Mouse (Mus musculus) spleen, adult 2 months (tissue): ENCODE data around the gene Ftl1. TPM values are rescaled to one million over a fixed set of nuclear protein-coding genes. Genes with fewer than 3 reads are reported as not detected.
"Not testable (repeated sequence)": the region's sequence is repeated elsewhere in the genome, so short reads cannot be mapped to it uniquely, and the experiment has no call there.

ENCODE experiments used
- DNase-seq, 2 experiments: peaks; one replicate each; pipeline versions ENCODE4 v3.0.0 to v3.0.0-alpha.2; 2012 to 2021; ENCODE audit warnings: low spot score in 2 of 2, low read depth in 1 of 2
- H3K27ac ChIP-seq: fragments of 200-500 bp; 2 replicates; pipeline ENCODE4 v1.5.1; 2012; ENCODE audit warnings: low read length, inconsistent platforms; ENCODE audit not compliant: insufficient read depth
- H3K27me3 ChIP-seq: fragments of 200-500 bp; 2 replicates; pipeline ENCODE4 v1.6.1; 2012; ENCODE audit warnings: mild to moderate bottlenecking, moderate library complexity, low read length, inconsistent platforms; ENCODE audit not compliant: control insufficient read depth, insufficient read depth
- H3K36me3 ChIP-seq: fragments of 200-500 bp; 2 replicates; pipeline ENCODE4 v1.6.1; 2012; ENCODE audit warnings: mild to moderate bottlenecking, low read length, inconsistent platforms; ENCODE audit not compliant: control insufficient read depth, insufficient read depth
- H3K4me1 ChIP-seq: fragments of 200-500 bp; 2 replicates; pipeline ENCODE4 v1.6.1; 2011; ENCODE audit warnings: inconsistent platforms; ENCODE audit not compliant: control insufficient read depth, insufficient read depth, insufficient read length
- H3K4me3 ChIP-seq: fragments of 200-500 bp; 2 replicates; pipeline ENCODE4 v1.5.1; 2011; ENCODE audit warnings: mild to moderate bottlenecking, inconsistent platforms; ENCODE audit not compliant: insufficient read depth, insufficient read length; ENCODE audit errors: extremely low read depth
- CTCF ChIP-seq: fragments of 200-500 bp; IDR thresholded peaks from 2 replicates; pipeline ENCODE4 v1.5.1; 2011; ENCODE audit warnings: mild to moderate bottlenecking, inconsistent platforms; ENCODE audit not compliant: insufficient read depth, insufficient read length, insufficient replicate concordance; ENCODE audit errors: extremely low read depth
- POLR2A ChIP-seq: fragments of 200-500 bp; IDR thresholded peaks from 2 replicates; pipeline ENCODE4 v1.6.1; 2011; ENCODE audit warnings: low read depth, low read length, inconsistent platforms
- WGBS: fragments of 180-500 bp; shearing (Covaris S2); methylation state at CpG from one replicate; pipeline ENCODE4 v1.1.7; 2018; 5-methylcytosine and 5-hydroxymethylcytosine counted together
- polyA plus RNA-seq: library from polyadenylated mRNA; depleted of rRNA; stranded (reverse); fragments of >200 nt; gene quantifications from 2 replicates; pipeline ENCODE4 v1.2.3, GENCODE M21; 2012

The Ftl1 gene
- polyA plus RNA-seq, 1 experiment = 3,579 TPM

DNA sequence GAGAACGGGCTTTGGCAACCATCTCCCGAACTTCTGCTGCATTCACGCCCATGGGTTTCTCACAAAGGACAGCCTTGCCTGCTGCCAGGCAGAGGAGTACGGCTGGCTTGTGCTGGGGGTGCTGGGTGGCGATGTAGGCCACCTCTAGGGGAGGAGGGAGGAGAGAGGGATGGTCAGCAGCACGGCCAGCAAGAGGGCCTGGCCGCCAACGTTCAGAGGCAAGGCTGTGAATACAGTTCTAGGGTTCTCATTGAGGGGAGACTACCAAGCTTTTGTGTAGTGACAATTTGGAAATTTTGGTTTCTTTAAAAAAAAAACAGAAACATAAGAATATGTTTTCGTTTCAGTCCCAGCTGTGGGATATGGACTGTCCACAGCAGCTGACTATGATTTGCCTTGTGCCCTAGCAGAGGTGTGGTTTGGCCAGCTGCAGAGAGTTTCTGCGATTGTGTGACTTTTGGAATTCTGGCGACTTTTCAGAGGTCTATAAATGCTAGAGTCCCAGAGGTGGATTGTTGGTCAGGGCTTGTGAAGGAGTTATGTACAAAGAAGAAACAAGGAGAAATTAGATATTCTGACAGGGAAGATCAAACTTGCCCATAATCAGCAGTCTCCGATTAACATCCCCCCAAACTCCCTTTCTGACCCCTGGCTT is 27.2 kb upstream of the Ftl1 start, which contains the start of gene Gm45808:
Gene Gm45808 (minus strand): TSS at position 51 of the 655 bp plus-strand sequence.
- Histone ChIP-seq H3K36me3 (no peaks in the 10 kb centered on the region), H3K4me1 (no peaks in the 10 kb centered on the region), H3K27me3 (no peaks in the 10 kb centered on the region), H3K4me3 (no peak within 1 kb of the TSS), H3K27ac (no peak within 1 kb of the TSS)
- DNase-seq = no peak
- TF ChIP-seq POLR2A = no peak
- TF ChIP-seq CTCF = no peak
- WGBS = 88% methylated on average over 12 of the region's 12 CpGs

DNA sequence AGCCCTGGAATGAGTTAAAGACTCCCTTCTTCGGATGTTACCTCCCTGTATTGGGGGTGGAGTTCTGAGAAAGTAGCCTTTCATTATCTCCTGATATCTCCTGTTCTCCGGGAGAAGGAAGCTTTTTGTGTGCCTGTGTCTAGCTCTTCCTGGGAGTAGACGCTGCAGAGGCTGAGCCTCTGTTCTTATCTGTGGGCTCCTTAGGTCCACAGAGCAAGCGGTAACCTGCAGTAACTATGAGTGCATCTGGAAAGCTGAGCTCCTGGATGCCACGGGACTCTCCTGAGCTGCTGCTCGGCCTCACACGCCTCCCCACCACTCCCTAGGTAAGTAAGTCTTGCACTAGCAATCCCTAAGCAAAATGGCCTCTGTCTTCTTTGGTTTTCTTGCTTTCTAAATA is 26.5 kb upstream of the Ftl1 start:
- TF ChIP-seq POLR2A (no peak), CTCF (no peak)
- H3K4me1 ChIP-seq = no peaks in the 10 kb centered on the region
- WGBS = 85% methylated on average over 7 of the region's 7 CpGs
- DNase-seq = no peak
- no peak overlapping the region for H3K27ac ChIP-seq
- H3K27me3 ChIP-seq = no peaks in the 10 kb centered on the region
- no peak overlapping the region for H3K4me3 ChIP-seq
- H3K36me3 ChIP-seq = no peaks in the 10 kb centered on the region

- not testable (repeated sequence) for DNase-seq, H3K27me3 ChIP-seq, H3K27ac ChIP-seq, H3K36me3 ChIP-seq, H3K4me3 ChIP-seq, H3K4me1 ChIP-seq
- WGBS = 90% methylated on average over 5 of the region's 5 CpGs
These were observed 25.3 kb upstream of the Ftl1 start for GRCm38 (mm10) chr7:45484985-45485384.

- DNase-seq = no peak
- Histone ChIP-seq H3K4me1 (no peaks in the 10 kb centered on the region), H3K27me3 (no peaks in the 10 kb centered on the region), H3K4me3 (no peak overlapping the region), H3K27ac (no peak overlapping the region), H3K36me3 (no peaks in the 10 kb centered on the region)
- WGBS = 65% methylated on average over 1 of the region's 1 CpGs
- no peak for TF ChIP-seq POLR2A
- TF ChIP-seq CTCF = no peak
These were observed 22.5 kb upstream of the Ftl1 start for GRCm38 (mm10) chr7:45482166-45482565.

GRCm38 (mm10) chr7:45481374-45481927 is 21.8 kb upstream of the Ftl1 start, which contains the start of gene Tulp2:
TSS of gene Tulp2 (plus strand) at chr7:45481877.
- no peak for TF ChIP-seq CTCF
- no peak for TF ChIP-seq POLR2A
- H3K4me1 ChIP-seq = no peaks in the 10 kb centered on the region
- WGBS = 56% methylated on average over 14 of the region's 15 CpGs
- no peaks in the 10 kb centered on the region for H3K27me3 ChIP-seq
- H3K4me3 ChIP-seq = no peak within 1 kb of the TSS
- peak in 1 of 2 experiments; percentile 46 for DNase-seq
- no peaks in the 10 kb centered on the region for H3K36me3 ChIP-seq
- H3K27ac ChIP-seq = no peak within 1 kb of the TSS

- not testable (repeated sequence) for H3K27ac ChIP-seq, H3K36me3 ChIP-seq, H3K4me1 ChIP-seq, H3K4me3 ChIP-seq, H3K27me3 ChIP-seq, DNase-seq
- WGBS = 82% methylated on average over 4 of the region's 4 CpGs
These were observed 20.6 kb upstream of the Ftl1 start for GRCm38 (mm10) chr7:45480310-45480709.

GRCm38 (mm10) chr7:45478774-45479173 is 19.1 kb upstream of the Ftl1 start:
- Histone ChIP-seq H3K36me3 (no peaks in the 10 kb centered on the region), H3K27me3 (no peaks in the 10 kb centered on the region), H3K27ac (no peak overlapping the region), H3K4me3 (no peak overlapping the region), H3K4me1 (no peaks in the 10 kb centered on the region)
- TF ChIP-seq POLR2A = no peak
- no peak for TF ChIP-seq CTCF
- no peak for DNase-seq
- WGBS = 95% methylated on average over 7 of the region's 7 CpGs
